Mouse (Mus musculus): ENCODE measurements around the gene Acyp2.
A peak's percentile ranks its signal among the peaks of the same experiment; 100 is the strongest.
"Not testable (repeated sequence)": the region's sequence is repeated elsewhere in the genome, so short reads cannot be mapped to it uniquely, and the experiment has no call there.

Acyp2 gene

DNA sequence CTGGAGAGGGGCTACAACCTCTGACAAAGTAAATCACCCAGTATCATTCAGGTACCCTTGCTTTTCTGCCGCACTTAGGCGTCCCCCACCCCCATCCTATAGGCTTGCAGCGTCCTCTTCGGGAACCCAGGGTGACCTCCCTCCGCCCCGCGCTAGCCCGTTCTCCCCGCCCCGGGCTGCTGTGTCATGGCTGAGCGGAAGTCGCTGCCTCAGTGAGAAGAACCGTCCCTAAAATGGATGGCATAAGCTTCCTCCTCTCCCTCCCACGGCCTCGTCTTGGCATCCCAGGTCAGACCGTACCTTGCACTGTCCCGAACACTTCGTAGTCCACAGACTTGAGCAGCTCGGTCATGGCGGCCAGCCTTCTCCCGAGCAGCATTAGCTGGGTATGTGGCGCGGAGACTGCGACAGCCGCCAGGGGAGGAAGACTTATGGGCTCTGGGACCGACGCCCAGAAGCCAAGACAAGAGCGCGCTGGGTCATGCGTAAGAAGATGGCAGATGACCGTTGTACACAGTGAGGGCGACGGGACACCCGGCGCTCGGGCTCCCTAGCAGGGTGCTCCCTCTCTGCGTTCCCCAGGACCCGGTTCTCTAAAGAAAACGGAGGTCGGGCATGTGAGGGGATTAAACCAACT lies at the start of gene Acyp2:
Gene Acyp2 (minus strand): TSS at position 587 of the 637 bp plus-strand sequence.
- DNase-seq (ENCODE audit: low read depth), result no peak

DNA sequence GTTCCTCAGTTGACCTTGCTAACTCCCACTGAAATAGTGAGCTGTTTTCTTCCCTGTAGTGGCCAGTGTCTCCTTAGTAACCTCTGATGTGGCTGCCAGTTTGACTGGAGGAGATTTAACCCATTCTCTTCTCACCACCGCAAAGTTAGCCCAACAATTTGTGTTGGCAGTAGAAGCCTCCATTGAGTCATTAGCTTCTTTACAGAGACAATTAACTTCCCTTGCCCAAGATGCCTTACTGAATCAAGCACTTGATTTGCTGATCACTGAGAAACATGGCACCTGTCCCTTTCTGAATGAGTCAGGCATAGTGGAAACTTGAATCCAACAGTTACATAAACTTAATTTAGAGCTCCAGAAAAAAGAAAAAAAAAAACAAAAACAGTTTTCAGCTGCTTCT lies 40.0 kb upstream of the Acyp2 start:
- DNase-seq (ENCODE audit: low read depth), result no peak

DNA sequence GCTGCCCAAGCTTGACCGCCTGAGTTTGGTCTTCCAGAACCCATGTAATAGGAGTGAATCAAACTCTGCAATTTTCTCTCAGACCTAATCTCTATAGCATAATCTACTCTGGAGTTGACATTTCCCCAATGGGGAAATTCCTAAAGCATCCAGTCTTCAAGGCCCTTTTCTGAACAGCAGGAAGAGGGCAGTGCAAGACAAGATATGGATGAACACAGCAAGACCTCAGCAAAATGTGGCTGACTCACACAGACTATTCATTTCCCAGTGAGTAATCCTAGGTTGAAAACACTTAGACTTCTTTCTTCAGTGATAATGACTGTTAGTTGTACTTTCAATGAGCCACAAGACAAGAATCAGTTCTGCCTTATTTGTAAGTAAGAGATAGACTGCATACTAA lies 26.7 kb upstream of the Acyp2 start:
- peak; percentile 82 for DNase-seq (ENCODE audit: low read depth)

DNA sequence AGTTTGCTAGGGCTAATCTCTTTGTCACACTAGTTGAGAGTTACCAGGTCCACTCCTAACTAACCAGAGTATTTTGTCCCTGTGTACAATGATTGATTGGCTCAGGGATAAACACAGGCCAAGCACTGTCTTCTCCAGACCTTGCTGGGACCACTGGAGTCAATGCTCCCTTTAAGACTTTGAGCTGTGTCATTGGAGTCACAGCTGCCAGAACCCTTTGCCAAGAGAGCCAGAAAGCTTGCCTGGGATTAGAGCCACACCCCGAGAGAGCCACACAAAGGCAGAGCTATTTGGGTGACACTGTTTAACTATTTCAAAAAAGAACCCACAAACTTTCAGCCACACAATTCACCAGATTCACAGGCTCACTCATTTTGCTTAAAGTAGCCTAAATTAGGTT lies 23.3 kb upstream of the Acyp2 start:
- DNase-seq (ENCODE audit: low read depth), result no peak

DNA sequence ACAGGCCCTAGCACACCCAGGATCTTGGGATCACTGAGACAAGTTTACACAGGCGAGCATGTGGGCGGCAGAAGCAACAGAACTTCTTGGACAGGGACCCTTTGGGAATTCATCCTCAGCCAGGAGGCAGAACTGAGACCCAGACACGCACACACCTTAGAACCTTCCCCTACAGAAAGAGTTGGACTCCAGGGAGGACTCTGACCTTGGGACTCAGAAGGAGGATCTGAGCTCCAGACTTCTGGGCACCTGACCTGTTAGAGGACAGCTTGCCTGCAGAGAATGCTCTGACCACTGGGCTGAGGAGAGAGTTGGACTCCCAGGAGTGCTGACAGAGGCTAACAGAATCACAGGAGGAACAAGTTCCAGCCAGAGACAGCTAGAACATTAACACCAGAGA lies 13.6 kb upstream of the Acyp2 start:
- DNase-seq (ENCODE audit: low read depth), result no peak

- no peak for DNase-seq (ENCODE audit: low read depth)
Observed at GRCm38 (mm10) chr11:30662591-30662990, 13.2 kb upstream of the Acyp2 start.

DNA sequence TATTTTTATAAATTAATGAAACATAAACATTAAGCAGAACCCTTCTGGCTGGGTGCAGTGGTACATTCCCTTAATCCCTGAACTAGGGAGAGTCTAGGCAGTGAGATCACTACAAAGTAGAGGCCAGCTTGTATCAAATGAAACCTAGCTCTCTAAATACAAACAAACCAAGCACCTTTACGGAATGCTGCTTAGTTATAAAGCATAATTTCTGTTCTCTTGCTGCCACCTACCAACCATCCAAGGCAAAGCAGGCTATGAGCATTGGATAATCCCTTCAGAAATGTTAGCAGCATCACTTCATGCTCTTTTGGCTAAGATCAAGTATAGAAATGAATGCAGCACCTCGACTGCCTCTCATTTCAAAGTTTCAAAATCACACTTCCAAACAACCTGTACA lies 7.7 kb upstream of the Acyp2 start:
- DNase-seq (ENCODE audit: low read depth), result peak; percentile 21

DNA sequence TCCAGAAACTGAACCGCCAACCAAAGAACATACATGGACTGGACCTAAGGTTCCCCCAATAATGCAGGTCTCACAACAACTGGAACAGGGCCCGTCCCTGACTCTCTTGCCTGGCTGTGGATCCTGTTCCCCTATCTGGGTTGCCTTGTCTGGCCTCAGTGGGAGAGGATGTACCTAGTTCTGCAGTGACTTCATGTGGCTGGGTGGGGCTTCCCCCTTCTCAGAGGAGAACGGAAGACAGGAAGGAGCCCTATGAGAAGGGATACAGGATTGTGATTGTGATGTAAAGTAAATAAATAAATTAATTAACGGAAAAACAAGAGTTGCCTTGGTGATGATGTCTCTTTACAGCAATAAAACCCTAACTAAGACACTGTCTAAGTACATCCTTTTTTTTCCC lies 6.7 kb upstream of the Acyp2 start:
- DNase-seq (ENCODE audit: low read depth), result no peak

GRCm38 (mm10) chr11:30650416-30650815 lies 1.0 kb upstream of the Acyp2 start:
- no peak for DNase-seq (ENCODE audit: low read depth)

DNA sequence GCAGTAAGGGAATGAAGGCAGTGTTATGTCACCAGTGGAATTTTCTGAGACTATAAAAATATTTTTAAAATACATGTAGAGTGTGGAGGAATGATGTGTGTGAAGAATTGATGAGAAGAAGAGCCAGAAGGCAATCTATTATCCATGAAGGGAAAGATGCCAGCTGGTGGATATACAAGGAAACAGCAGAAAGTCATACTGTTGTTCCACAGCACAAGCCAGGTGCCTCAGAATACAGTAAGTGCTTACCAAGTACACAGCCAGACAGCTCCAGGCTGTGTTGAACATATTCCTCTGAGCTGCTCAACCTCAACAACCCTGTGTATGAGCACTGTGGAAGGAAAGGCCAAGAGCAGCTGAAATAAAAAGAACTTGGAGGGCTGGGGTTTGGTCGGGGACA lies 13.7 kb downstream of the Acyp2 start:
- no peak for DNase-seq (ENCODE audit: low read depth)

GRCm38 (mm10) chr11:30630514-30630913 lies 18.9 kb downstream of the Acyp2 start:
- DNase-seq (ENCODE audit: low read depth), result no peak

GRCm38 (mm10) chr11:30623218-30623617 lies 26.2 kb downstream of the Acyp2 start:
- no peak for DNase-seq (ENCODE audit: low read depth)

GRCm38 (mm10) chr11:30621386-30622363 lies 27.7 kb downstream of the Acyp2 start:
- DNase-seq (ENCODE audit: low read depth), result not testable (repeated sequence)

DNA sequence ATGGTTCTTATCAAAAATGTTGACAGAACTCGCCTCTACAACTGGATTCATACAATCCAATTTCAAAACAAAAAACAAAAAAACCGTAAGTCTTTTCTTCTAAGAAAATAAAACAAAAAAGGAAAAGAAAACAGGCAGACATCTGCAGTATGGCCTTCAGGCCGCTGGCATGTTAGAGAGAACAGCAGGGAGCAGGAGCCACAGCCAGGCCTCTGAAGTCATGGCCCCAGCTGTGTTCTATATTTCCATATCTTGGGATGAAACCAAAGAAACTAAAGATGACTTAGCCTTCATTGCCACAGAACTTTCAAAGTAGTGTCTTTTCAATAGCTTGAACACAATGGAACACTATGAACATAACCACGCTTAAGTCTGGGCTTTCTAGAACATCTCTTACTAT lies 31.2 kb downstream of the Acyp2 start:
- DNase-seq (ENCODE audit: low read depth), result no peak

GRCm38 (mm10) chr11:30617571-30618097 lies 31.8 kb downstream of the Acyp2 start:
- no peak for DNase-seq (ENCODE audit: low read depth)

DNA sequence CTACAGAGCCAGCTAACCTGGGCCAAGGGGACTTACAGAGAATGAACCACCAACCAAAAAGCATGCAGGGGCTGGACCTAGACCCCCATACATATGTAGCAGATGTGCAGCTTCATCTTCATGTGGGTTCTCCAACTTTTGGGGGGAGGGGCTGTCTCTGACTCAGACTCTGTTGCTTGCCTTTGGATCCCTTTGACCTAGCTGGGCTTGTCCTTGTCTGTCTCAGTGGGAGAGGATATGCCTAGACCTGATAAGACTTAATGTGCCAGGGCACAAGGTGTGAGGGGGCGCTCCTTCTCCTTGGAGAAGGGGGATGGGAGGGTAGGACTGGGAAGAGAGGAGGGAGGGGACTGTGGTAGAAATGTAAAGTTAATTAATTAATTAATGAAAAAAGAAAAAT lies 33.4 kb downstream of the Acyp2 start:
- DNase-seq (ENCODE audit: low read depth), result no peak

DNA sequence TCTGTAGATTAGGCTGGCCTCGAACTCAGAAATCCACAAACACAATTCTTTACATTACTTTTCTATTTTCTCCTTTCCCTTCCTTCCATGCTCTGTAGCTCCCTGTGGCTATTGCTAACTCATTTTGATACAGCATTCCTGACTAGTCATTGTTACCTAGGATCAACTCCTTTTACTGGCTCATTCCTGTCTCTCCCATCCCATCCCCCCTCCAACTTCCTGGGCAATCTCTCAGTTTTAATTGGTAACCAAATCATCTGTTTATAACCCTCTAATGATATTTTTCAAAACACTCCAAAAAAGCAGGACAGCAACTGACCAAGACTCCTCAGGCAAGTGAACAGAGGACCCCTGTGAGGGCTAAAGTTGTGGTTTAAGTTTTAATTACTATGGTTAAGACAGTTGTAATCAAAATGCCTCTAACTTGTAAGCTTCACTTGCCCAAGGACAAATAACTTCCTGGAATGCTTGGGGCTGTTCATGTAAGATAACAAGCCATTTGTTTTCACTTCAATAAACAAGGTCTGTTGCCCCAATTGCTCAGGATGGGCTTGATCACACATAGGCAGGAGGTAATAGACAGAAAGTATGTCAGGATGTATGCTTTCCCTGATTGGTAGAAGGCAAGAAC lies 35.4 kb downstream of the Acyp2 start:
- DNase-seq (ENCODE audit: low read depth), result no peak

DNA sequence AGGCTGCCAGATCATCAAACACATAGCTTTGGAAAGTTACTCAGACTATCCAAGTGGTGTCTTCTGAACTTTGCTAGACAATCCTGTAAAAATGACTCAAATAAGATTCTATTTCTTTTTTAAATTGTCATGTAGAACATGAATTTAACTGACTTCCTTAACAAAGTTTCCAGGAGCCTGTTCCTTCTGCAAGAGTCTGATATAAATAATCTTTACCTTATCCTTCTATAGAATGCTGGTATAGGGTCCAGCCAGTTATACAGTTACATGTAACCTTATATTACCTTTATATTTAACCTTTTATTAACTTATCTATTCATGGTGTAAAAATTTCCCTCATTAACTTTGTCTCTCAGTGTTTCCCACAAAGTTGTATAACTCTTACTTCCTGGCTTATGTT lies 36.7 kb downstream of the Acyp2 start:
- DNase-seq (ENCODE audit: low read depth), result no peak

DNA sequence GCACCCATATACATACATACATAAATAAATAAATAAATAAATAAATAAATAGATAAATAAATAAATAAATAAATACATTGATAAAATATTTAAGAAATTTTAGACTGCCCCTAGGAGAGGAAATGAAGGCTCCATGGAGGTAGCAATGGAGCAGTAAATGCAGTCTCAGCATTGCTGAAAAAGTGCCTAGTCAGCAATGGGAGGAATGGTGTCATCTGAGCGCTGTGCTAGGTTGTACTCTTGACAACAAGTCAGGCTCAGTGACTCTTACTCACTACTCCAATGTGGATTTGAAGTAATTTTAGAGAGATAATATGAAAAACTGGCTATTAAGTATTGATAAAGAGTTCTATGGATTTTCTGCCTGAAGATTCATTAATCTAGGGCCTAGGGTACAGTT lies 40.1 kb downstream of the Acyp2 start:
- DNase-seq (ENCODE audit: low read depth), result no peak

GRCm38 (mm10) chr11:30607587-30608518 lies 41.5 kb downstream of the Acyp2 start:
- no peak for DNase-seq (ENCODE audit: low read depth)

DNA sequence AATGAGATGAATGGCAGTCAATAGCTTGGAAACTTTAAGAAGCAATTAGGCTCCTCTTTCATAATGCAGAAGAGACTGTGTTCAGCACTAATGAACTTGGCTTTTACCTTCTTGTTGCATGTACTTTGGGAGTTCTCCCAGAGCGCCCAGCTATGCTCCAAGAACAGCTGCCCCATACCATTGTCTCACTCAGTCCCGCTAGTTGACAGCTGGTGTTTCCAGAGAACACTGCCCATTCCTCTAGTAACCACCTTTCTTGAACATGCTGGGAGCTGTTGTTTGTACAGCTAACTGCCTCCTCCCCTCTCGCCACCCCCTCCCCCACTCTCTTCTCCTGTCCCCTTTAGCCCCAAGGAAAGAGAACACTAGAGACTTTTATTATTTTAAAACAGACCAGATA lies 52.1 kb downstream of the Acyp2 start:
- no peak for DNase-seq (ENCODE audit: low read depth)

- peak; percentile 2 for DNase-seq (ENCODE audit: low read depth)
Observed at GRCm38 (mm10) chr11:30580008-30580407, 69.4 kb downstream of the Acyp2 start.

Data from 416B (cell line).